Mouse (Mus musculus) forebrain, embryonic 12.5 days (tissue): Measurements from ENCODE around the gene Gas2l1. TPM values are rescaled to one million over a fixed set of nuclear protein-coding genes. Genes with fewer than 3 reads are reported as not detected.
"Not testable (repeated sequence)": the region's sequence is repeated elsewhere in the genome, so short reads cannot be mapped to it uniquely, and the experiment has no call there.

Experiments used
- ATAC-seq: fragments of 200-750 bp; cut with Nextera tagmentation; 2 replicates; pipeline ENCODE4 v1.8.0; 2017; ENCODE audit warnings: moderate TSS enrichment; ENCODE audit not compliant: low FRiP score
- H3K27ac ChIP-seq: fragments of 300-500 bp; sonication (generic); 2 replicates; pipeline ENCODE4 v1.5.1; 2016; ENCODE audit warnings: mild to moderate bottlenecking
- H3K27me3 ChIP-seq: fragments of 300-500 bp; sonication (generic); 2 replicates; pipeline ENCODE4 v1.6.1; 2016; ENCODE audit warnings: mild to moderate bottlenecking
- H3K36me3 ChIP-seq: fragments of 300-500 bp; sonication (generic); replicated peaks from 2 replicates; pipeline ENCODE4 v1.6.1; 2016; ENCODE audit warnings: mild to moderate bottlenecking
- H3K4me1 ChIP-seq: fragments of 300-500 bp; sonication (generic); 2 replicates; pipeline ENCODE4 v1.6.1; 2016
- H3K4me2 ChIP-seq: fragments of 300-500 bp; sonication (generic); 2 replicates; pipeline ENCODE4 v1.6.1; 2016; ENCODE audit warnings: mild to moderate bottlenecking, moderate library complexity
- H3K4me3 ChIP-seq: fragments of 300-500 bp; sonication (generic); replicated peaks from 2 replicates; pipeline ENCODE4 v1.5.1; 2016; ENCODE audit warnings: mild to moderate bottlenecking
- H3K9ac ChIP-seq: fragments of 300-500 bp; sonication (generic); 2 replicates; pipeline ENCODE4 v1.6.1; 2016; ENCODE audit warnings: mild to moderate bottlenecking
- H3K9me3 ChIP-seq: fragments of 300-500 bp; sonication (generic); 2 replicates; pipeline ENCODE4 v1.6.1; 2016
- WGBS: fragments of 180-500 bp; shearing (Covaris S2); methylation state at CpG from one replicate; pipeline ENCODE4 v1.1.7; 2016; 5-methylcytosine and 5-hydroxymethylcytosine counted together
- polyA plus RNA-seq: library from polyadenylated mRNA; unstranded; fragments of >200 nt; fragmentation: Nextera tagmentation; extraction: Ambion mirVana; gene quantifications from 2 replicates; pipeline ENCODE4 v1.2.1, GENCODE M21; 2016

The Gas2l1 gene
- polyA plus RNA-seq, 1 experiment from 2014 or later: 31.8 TPM

DNA sequence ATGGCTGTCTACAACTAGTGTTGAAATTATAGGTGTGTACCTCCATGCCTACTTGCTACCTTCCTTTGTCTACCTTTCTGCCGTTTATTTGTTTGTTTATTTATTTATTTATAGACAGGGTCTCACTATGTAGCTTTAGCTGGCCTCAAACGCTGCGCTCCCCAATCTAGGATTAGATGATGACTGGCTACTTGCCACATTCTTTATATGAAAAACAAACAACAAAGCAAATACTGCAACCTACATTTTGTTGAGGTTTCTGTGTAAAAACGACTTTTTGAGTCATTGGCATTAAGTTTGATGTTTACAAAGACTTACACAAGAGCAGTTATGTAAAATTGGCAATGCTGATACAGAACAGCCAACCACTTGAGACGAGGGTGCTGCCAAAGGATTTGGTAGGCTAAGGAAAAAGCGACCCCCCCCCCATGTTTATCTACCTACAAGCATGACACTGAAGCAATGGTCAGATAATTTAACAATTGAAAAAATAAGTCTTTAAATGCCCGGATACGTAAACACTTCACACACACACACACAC, 31.4 kb upstream of the Gas2l1 start:
- peak overlapping the region; percentile 91 for H3K4me2 ChIP-seq
- H3K4me3 ChIP-seq: peak overlapping the region; percentile 99
- ATAC-seq: no peak
- WGBS: 79% methylated on average over 8 of the region's 8 CpGs
- H3K9ac ChIP-seq: peak overlapping the region; percentile 27; the same call in 1 of the 2 replicates
- H3K9me3 ChIP-seq: no peaks in the 10 kb centered on the region
- H3K4me1 ChIP-seq: peaks cover 40% of the 10 kb centered on the region
- peaks cover 25% of the 10 kb centered on the region for H3K36me3 ChIP-seq
- H3K27ac ChIP-seq: no peak overlapping the region
- no peaks in the 10 kb centered on the region for H3K27me3 ChIP-seq

DNA sequence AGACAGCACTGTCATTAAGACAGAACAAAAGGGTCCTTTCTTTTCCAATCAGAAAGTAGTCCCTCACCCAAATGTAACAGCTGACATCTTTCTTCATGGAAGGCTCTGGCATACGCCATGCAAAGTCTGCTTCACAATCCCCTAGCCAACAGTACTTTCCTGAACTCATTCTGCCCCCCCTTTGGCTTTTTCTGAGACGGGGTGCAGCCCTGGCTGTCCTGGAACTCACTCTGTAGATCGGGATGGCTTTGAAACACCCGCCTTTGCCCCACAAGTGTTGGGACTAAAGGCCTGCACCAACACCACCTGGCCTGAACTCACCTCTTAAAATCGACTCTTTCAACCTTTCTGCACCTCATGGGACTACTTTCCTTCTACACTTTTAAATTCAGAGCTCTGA, 30.8 kb upstream of the Gas2l1 start:
- H3K27me3 ChIP-seq: no peaks in the 10 kb centered on the region
- no peak overlapping the region for H3K4me3 ChIP-seq
- peaks cover 34% of the 10 kb centered on the region for H3K4me1 ChIP-seq
- 82% methylated on average over 5 of the region's 5 CpGs for WGBS
- ATAC-seq: no peak
- H3K4me2 ChIP-seq: peak overlapping the region; percentile 91; the same call in 1 of the 2 replicates
- H3K9me3 ChIP-seq: no peaks in the 10 kb centered on the region
- no peak overlapping the region for H3K9ac ChIP-seq
- H3K27ac ChIP-seq: no peak overlapping the region
- H3K36me3 ChIP-seq: peaks cover 31% of the 10 kb centered on the region

DNA sequence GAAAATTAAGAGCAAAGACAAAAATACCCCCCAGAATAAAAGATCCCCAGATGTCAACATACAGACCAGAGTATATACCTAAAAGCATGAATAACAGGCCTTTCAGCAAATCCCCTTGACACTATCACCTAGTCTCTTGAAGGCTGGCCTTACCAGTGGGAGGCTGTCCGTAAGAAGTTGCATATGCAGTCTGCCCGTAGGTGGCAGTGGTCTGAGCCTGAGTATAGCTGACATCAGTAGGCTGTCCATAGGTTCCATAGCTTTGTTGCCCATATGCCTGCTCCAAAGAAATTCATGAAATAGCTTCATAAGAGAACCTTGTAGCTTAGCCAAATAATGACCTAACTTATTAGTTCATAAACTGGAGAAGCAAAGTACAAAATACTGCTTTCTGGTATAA, 26.6 kb upstream of the Gas2l1 start:
- Histone ChIP-seq H3K4me2 (no peak overlapping the region), H3K9me3 (no peaks in the 10 kb centered on the region), H3K9ac (no peak overlapping the region), H3K36me3 (peaks cover 68% of the 10 kb centered on the region), H3K4me1 (peaks cover 16% of the 10 kb centered on the region), H3K27me3 (no peaks in the 10 kb centered on the region), H3K27ac (no peak overlapping the region), H3K4me3 (no peak overlapping the region)
- no peak for ATAC-seq
- WGBS: 46% methylated on average over 2 of the region's 2 CpGs

DNA sequence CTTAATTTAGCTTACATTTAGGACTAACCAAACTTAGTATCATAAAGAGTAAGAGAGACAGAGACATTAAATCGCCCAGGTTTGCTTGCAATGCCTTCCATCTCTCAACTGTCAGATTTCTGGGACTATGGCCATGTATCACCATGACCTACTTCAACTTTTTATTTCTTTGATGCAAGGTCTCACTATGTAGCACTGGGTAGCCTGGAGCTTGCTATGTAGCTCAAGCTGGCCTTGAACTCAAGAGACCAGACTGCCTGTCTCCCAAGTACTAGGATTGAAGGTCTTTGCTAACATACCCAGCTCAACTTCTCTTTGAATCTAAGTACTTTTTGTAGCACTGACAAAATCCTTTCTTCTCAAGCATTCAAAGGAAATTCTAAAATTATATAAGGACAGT, 24.0 kb upstream of the Gas2l1 start:
- no peaks in the 10 kb centered on the region for H3K9me3 ChIP-seq
- H3K4me3 ChIP-seq: no peak overlapping the region
- H3K36me3 ChIP-seq: peaks cover 91% of the 10 kb centered on the region
- no peak overlapping the region for H3K9ac ChIP-seq
- peaks cover 3% of the 10 kb centered on the region; the same call in 1 of the 2 replicates for H3K4me1 ChIP-seq
- H3K27me3 ChIP-seq: no peaks in the 10 kb centered on the region
- H3K4me2 ChIP-seq: no peak overlapping the region
- no peak overlapping the region for H3K27ac ChIP-seq
- 100% methylated on average over 1 of the region's 1 CpGs for WGBS
- no peak for ATAC-seq

DNA sequence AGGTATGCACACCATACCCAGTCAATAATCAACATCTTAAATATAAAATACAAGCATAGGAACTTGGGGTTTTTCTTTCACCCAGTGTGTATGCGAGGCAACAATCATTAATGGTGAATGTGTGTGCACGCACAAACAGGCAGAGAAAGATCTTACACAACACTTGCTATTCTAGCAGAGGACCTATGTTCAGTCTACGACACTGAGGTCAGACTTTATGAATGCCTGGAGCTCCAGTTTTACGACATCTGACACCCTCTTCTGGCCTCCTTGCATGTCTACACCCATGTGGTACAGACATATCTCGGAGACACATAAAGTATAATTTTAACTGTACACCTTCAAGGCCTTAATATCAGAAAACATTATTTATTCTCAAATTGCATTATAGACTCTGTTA, 11.7 kb upstream of the Gas2l1 start:
- not testable (repeated sequence) for H3K9me3 ChIP-seq, H3K27ac ChIP-seq, H3K9ac ChIP-seq, H3K4me3 ChIP-seq, H3K4me1 ChIP-seq, H3K27me3 ChIP-seq, H3K4me2 ChIP-seq
- 0 out of 2 replicates have a peak, but pooled peaks have one; percentile 5 for ATAC-seq
- 95% methylated on average over 4 of the region's 5 CpGs for WGBS
- peaks cover 78% of the 10 kb centered on the region for H3K36me3 ChIP-seq

DNA sequence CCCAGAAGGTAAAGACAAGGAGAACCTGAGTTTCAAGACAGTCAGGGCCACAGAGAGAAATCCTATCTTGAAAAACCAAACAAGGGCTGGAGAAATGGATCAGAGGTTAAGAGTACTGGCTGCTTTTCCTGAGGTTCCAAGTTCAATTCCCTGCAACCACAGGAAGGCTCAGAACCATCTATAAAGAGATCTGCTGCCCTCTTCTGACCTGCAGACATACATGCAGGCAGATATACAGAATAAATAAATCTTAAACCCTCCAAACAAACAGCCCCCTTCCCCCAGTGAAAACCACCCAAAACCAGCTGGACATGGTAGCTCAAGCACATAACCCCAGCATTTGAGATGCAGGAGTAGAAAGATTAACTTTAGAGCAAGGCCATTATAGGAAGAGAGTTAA, 10.6 kb upstream of the Gas2l1 start:
- H3K9me3 ChIP-seq: no peaks in the 10 kb centered on the region
- peaks cover 82% of the 10 kb centered on the region for H3K36me3 ChIP-seq
- no peak overlapping the region for H3K27ac ChIP-seq
- H3K9ac ChIP-seq: no peak overlapping the region
- no peaks in the 10 kb centered on the region for H3K4me1 ChIP-seq
- H3K4me2 ChIP-seq: no peak overlapping the region
- H3K27me3 ChIP-seq: no peaks in the 10 kb centered on the region
- no peak overlapping the region for H3K4me3 ChIP-seq
- no peak for ATAC-seq

DNA sequence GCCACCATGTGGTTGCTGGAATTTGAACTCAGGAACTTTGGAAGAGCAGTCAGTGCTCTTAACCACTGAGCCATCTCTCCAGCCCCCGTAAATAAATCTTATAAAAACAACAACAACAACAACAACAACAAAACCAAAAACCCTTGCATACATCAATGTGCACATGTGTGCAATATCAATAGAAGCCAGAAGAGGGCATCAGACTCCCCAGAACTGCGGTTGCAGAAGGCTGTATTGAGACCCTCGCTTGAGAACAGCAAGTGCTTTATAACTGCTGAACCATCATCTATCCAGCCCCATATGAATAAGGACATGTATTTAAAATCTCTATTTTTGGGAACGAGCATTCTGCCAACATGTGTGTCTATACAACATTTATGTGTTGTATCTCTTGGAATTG, 9.8 kb upstream of the Gas2l1 start:
- Histone ChIP-seq H3K9ac (no peak overlapping the region), H3K36me3 (peaks cover 82% of the 10 kb centered on the region), H3K9me3 (no peaks in the 10 kb centered on the region), H3K4me1 (no peaks in the 10 kb centered on the region), H3K27me3 (no peaks in the 10 kb centered on the region), H3K4me2 (no peak overlapping the region), H3K4me3 (no peak overlapping the region), H3K27ac (no peak overlapping the region)
- ATAC-seq: peak; percentile 47; the same call in 1 of the 2 replicates
- WGBS: 74% methylated on average over 4 of the region's 4 CpGs

DNA sequence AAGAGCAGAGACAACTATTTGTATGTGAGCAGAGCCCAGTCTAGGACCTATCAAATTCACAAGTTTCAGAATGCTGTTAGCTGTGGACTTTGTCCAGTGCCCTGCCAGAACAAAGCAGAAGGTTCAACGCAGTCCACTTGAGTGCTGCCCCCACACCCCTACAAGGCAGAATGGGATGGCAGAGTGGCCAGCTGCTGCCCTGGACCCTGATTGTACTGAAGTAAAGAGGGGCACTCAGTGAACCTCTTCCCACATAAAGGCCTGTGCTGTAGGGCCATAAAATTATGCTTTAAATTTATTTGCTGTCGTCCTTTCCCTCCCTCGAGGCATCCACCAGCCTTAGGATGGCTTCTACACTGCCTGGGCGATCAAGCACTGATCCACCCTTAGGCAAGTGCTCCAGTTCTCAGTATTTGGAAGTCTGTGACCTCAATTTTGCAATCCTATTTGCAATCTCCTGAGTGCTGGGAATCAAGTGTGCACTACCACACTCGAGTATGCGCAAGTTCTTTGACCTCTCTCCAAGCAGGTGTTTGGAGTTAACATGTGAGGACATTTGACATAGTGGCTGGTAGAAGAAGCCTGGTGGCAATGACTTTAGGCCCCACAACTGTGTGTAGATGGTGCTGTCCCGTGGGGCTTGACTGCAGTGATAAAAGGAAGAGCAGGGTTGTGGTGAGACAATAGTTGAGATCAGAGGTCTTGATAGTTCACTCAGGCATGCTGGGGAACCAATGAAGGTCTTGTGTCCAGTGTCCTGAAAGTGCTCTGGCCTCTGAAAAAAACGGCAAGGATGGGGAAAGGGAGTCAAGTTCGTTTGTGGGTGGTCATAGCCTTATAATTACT, 3.2 kb upstream of the Gas2l1 start:
- H3K4me1 ChIP-seq: peaks cover 15% of the 10 kb centered on the region
- WGBS: 85% methylated on average over 9 of the region's 9 CpGs
- H3K36me3 ChIP-seq: peaks cover 61% of the 10 kb centered on the region
- no peaks in the 10 kb centered on the region for H3K9me3 ChIP-seq
- H3K9ac ChIP-seq: no peak overlapping the region
- no peak overlapping the region for H3K27ac ChIP-seq
- no peak for ATAC-seq
- no peak overlapping the region for H3K4me3 ChIP-seq
- H3K4me2 ChIP-seq: no peak overlapping the region
- H3K27me3 ChIP-seq: peaks cover 15% of the 10 kb centered on the region

DNA sequence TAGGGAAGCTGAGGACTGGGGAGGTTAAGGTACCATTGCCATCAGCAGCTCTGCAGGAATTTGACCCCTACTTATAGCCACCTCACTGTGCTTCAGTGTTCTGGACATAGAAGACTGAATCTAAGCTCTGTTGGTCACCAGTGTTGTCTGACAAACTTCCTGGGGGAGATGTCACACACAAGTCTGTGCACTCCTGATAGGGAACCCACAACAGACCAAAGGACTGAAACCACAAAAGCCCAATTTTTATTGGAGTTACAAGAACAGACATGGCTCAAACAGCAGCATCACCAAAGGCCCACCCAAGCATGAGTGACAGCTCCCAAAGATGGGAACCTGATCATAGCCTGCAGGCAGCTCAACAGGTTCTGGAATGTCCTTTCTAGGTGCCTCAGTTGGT, 1.9 kb upstream of the Gas2l1 start:
- Histone ChIP-seq H3K4me3 (no peak overlapping the region), H3K27ac (no peak overlapping the region), H3K27me3 (peaks cover 28% of the 10 kb centered on the region), H3K36me3 (peaks cover 48% of the 10 kb centered on the region), H3K4me1 (peaks cover 28% of the 10 kb centered on the region), H3K4me2 (no peak overlapping the region), H3K9ac (no peak overlapping the region), H3K9me3 (no peaks in the 10 kb centered on the region)
- no peak for ATAC-seq

DNA sequence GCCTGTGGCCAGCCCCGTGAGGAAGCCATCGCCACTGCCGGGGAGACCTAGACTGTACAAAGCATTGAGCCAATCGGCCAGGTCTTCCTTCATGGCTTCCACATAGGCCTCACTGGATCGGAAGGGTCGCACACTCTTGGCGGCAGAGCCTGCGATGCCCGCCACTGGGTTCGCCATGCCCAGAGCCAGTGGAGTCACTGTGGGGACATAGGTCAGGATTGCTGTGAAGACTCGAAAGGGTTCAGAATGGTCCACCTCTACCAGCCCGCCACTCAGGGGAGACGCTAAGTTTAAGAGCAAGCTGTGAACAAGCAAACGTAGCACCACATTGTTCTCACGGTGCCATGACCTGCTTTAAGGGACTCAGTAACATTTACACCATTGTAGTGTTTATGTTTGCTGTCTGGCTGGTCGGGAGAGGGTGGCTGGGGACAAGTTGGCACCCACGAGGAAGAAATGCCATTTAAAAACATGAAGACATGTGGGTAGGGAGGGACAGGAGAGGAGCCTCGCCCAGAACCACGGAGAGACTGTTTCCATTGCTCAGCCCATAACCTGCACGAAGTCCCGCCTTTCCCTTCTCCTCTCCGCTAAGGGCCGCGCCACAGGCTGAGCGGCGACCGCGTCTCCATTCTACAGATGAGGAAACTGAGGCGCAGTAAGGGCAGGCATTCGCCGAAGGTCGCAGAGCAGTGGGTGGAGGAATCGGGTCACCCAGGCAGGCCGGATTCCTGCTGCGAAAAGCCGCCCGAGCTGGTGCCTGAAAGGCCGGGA, 658 bp downstream of the Gas2l1 start:
- H3K27me3 ChIP-seq: peaks cover 54% of the 10 kb centered on the region
- peak; percentile 0; the same call in 1 of the 2 replicates for ATAC-seq
- H3K4me2 ChIP-seq: peak overlapping the region; percentile 86
- H3K9me3 ChIP-seq: no peaks in the 10 kb centered on the region
- WGBS: 16% methylated on average over 38 of the region's 38 CpGs
- H3K4me1 ChIP-seq: peaks cover 47% of the 10 kb centered on the region
- peak overlapping the region; percentile 71 for H3K4me3 ChIP-seq
- peak overlapping the region; percentile 71 for H3K9ac ChIP-seq
- no peak overlapping the region for H3K27ac ChIP-seq
- peaks cover 24% of the 10 kb centered on the region for H3K36me3 ChIP-seq

DNA sequence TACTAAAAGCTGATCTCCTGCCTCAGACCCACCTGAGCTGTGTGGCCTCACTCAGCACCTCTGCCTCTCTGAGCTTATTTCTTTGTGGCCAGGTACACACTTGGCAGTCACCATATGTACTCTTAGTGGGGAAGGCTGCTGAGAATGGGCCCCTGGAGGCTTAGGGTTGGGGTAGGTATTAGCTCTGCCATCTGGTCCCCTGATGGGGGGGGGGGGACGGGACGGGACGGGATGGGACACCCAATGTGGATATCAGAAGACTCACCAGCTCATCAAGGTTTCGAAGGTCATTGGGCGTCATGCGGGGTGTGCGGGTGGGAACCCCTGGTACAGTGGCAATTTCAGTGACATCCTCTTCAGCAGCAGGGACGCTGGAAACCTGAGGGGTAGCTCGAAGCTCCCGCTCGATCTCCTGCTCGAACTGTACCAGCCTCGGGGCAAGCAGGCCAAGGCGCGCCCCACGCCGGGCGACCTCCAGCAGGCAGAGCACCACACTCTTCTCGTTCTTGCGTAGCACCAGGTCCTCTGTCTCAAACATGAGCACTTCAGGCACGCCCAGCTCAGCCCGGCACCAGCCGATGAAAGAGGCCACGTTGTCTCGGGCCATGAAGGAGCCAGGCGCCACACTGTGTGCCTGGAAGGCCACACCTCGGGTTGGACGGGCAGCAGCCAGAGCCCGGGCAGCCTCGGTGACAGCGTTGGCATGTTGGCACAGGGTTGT, 1.4 kb downstream of the Gas2l1 start:
- Histone ChIP-seq H3K4me1 (peaks cover 51% of the 10 kb centered on the region), H3K9ac (peak overlapping the region; percentile 71; the same call in 1 of the 2 replicates), H3K36me3 (peaks cover 17% of the 10 kb centered on the region), H3K4me2 (peak overlapping the region; percentile 86), H3K9me3 (no peaks in the 10 kb centered on the region), H3K27me3 (peaks cover 61% of the 10 kb centered on the region), H3K4me3 (peak overlapping the region; percentile 71), H3K27ac (no peak overlapping the region)
- no peak for ATAC-seq
- WGBS: 58% methylated on average over 31 of the region's 31 CpGs
